Mouse (Mus musculus) kidney, embryonic 14.5 days (tissue): Measurements from ENCODE around the gene Atp6v1g2. TPM values are rescaled to one million over a fixed set of nuclear protein-coding genes. Genes with fewer than 3 reads are reported as not detected.
A peak's percentile ranks its signal among the peaks of the same experiment; 100 is the strongest.

Source experiments
- ATAC-seq: fragments of 200-750 bp; cut with Nextera tagmentation; 2 replicates; pipeline ENCODE4 v1.8.0; 2017; ENCODE audit warnings: moderate number of reproducible peaks, mild to moderate bottlenecking, moderate TSS enrichment, moderate library complexity; ENCODE audit not compliant: low FRiP score, low TSS enrichment
- H3K27ac ChIP-seq: fragments of 300-500 bp; sonication (generic); 2 replicates; pipeline ENCODE4 v1.5.1; 2014; ENCODE audit warnings: low read depth, mild to moderate bottlenecking, low read length, moderate library complexity, mixed read lengths
- H3K27me3 ChIP-seq: fragments of 300-500 bp; sonication (generic); 2 replicates; pipeline ENCODE4 v1.6.1; 2014; ENCODE audit warnings: mild to moderate bottlenecking, low read length; ENCODE audit not compliant: control insufficient read depth, insufficient read depth
- H3K36me3 ChIP-seq: fragments of 300-500 bp; sonication (generic); 2 replicates; pipeline ENCODE4 v1.6.1; 2014; ENCODE audit warnings: low read length, mixed read lengths; ENCODE audit not compliant: control insufficient read depth, insufficient read depth
- H3K4me1 ChIP-seq: fragments of 300-500 bp; sonication (generic); 2 replicates; pipeline ENCODE4 v1.6.1; 2014; ENCODE audit warnings: low read length, mixed read lengths; ENCODE audit not compliant: control insufficient read depth, insufficient read depth
- H3K4me2 ChIP-seq: fragments of 300-500 bp; sonication (generic); replicated peaks from 2 replicates; pipeline ENCODE4 v1.6.1; 2014; ENCODE audit warnings: low read depth, mild to moderate bottlenecking, low read length
- H3K4me3 ChIP-seq: fragments of 300-500 bp; sonication (generic); 2 replicates; pipeline ENCODE4 v1.5.1; 2014; ENCODE audit warnings: mild to moderate bottlenecking, low read length
- H3K9ac ChIP-seq: fragments of 300-500 bp; sonication (generic); 2 replicates; pipeline ENCODE4 v1.6.1; 2014; ENCODE audit warnings: low read depth, mild to moderate bottlenecking, low read length, moderate library complexity
- H3K9me3 ChIP-seq: fragments of 300-500 bp; sonication (generic); 2 replicates; pipeline ENCODE4 v1.6.1; 2016; ENCODE audit warnings: low read length; ENCODE audit not compliant: control insufficient read depth
- WGBS: fragments of 180-500 bp; shearing (Covaris S2); extraction: QIAGEN DNeasy Blood & Tissue Kit; methylation state at CpG from one replicate; pipeline ENCODE4 v1.1.7; 2014; 5-methylcytosine and 5-hydroxymethylcytosine counted together
- microRNA-seq: library from miRNA; unstranded; fragments of <30 nt; microRNA quantifications from one replicate; pipeline ENCODE4, GENCODE M21; 2016
- polyA plus RNA-seq: library from polyadenylated mRNA; unstranded; fragments of >200 nt; fragmentation: Nextera tagmentation; extraction: Ambion mirVana; gene quantifications from 2 replicates; pipeline ENCODE4 v1.2.1, GENCODE M21; 2014

Atp6v1g2 gene
- polyA plus RNA-seq, 1 experiment from 2014 or later, result 6.4 TPM

DNA sequence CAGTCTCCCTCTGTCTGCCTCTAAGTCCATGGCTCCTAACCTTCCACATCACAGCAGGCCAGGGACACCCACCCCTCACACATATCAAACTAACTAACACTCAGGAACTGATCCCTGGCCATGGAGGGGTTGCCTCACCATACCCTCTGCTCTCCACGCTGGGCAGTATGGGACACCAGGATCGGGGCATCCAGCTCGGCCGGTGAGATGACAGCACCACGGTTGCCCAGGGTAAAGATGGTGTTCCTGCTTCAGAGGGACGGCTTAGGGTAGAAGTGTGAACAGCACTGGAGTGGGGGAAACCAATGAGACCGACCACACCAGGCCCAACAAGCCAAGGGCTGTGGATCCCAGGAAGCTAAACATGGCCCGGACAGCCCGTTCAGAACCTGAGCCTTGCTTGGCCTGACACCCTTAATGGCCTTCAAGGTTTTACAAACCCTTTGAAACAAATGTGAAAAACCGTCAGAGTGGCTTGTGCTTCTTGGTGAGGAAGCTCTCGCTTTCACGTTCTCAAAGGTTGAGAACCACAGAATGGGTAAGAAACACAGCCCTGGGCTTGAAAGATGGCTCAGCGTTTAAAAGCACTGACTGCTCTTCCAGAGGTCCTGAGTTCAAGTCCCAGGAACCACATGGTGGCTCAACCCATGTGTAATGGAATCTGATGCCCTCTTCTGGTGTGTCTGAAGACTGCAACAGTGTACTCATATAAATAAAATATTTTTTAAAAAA lies 45.7 kb downstream of the Atp6v1g2 start:
- Histone ChIP-seq H3K4me1 (no peaks in the 10 kb centered on the region), H3K9me3 (no peaks in the 10 kb centered on the region), H3K4me2 (no peak overlapping the region), H3K9ac (no peak overlapping the region), H3K27me3 (peaks cover 9% of the 10 kb centered on the region), H3K4me3 (no peak overlapping the region), H3K27ac (no peak overlapping the region), H3K36me3 (no peaks in the 10 kb centered on the region)
- WGBS, result 85% methylated on average over 13 of the region's 13 CpGs
- ATAC-seq, result no peak

DNA sequence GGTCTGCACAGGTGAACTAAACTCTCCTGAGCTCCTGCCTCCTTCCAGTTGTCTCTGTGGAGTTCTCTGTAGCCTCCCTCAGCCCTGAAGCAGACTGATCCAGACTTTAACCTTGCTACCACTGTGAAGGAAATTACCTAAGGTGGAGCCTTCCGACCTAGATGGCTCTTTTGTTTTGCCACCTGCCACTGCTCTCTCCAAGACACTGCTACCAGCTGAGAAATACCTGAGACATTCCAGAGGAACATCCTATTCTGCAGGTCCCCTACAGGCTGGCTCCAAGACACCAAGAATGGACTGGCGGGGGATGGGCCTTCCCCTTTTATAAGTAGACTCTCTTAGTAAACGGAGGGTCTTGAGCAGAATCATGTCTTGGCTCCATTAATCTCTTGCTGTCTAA lies 46.8 kb downstream of the Atp6v1g2 start:
- ATAC-seq, result no peak

DNA sequence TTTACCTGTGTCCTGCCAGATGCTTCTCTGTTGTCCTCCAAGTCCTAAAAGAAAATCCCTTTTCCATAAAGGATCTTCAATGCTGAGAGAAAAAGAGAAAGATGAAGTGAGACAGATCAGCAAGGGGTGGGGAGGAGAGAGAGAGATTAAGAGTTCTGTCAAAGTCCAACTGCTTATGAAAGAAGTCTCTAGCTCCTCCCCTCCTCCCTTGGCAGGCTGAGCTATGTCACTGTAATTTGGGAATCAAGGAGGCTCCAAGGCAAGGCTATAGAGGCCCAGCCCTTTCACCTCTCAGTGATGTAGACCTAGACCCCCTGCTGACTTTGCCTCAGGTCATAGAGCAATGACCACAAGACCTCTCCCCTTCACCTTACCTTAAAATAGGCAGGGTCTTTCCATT lies 52.0 kb downstream of the Atp6v1g2 start:
- Histone ChIP-seq H3K27ac (no peak overlapping the region), H3K4me3 (no peak overlapping the region), H3K9me3 (no peaks in the 10 kb centered on the region), H3K9ac (no peak overlapping the region), H3K27me3 (no peaks in the 10 kb centered on the region), H3K4me1 (no peaks in the 10 kb centered on the region), H3K4me2 (no peak overlapping the region), H3K36me3 (no peaks in the 10 kb centered on the region)
- ATAC-seq, result no peak

More for the DNA sequence above, 46.8 kb downstream of the Atp6v1g2 start:
- no peaks in the 10 kb centered on the region for H3K36me3 ChIP-seq
- H3K27ac ChIP-seq, result no peak overlapping the region
- H3K4me2 ChIP-seq, result no peak overlapping the region
- WGBS, result 65% methylated on average over 3 of the region's 3 CpGs
- no peak overlapping the region for H3K4me3 ChIP-seq
- H3K27me3 ChIP-seq, result peaks cover 9% of the 10 kb centered on the region
- no peaks in the 10 kb centered on the region for H3K4me1 ChIP-seq
- no peak overlapping the region for H3K9ac ChIP-seq
- H3K9me3 ChIP-seq, result no peaks in the 10 kb centered on the region

Small RNA genes lying within 50 kb of the gene (microRNA-seq; reads per million reads assigned to microRNA genes)
- gene Mir6973a, result not detected
- not detected for gene Mir6974
- gene Mir6975, result 2.5 reads per million, percentile 8 among the genes with 10 or more reads in this experiment
- not detected for gene Mir8094

Other genes with a start within 250 kb of the Atp6v1g2 start
- gene Vars, start 232.7 kb upstream of the Atp6v1g2 start, polyA plus RNA-seq, result 96.4 and 137 TPM in 2 replicates
- gene Vwa7, start 217.1 kb upstream of the Atp6v1g2 start, polyA plus RNA-seq, result 0.13 and 0.28 TPM in 2 replicates
- 6.6 and 10.9 TPM in 2 replicates for gene Sapcd1, start 205.6 kb upstream of the Atp6v1g2 start, polyA plus RNA-seq
- gene Msh5, start 186.9 kb upstream of the Atp6v1g2 start, polyA plus RNA-seq, result 4.9 and 5.9 TPM in 2 replicates
- gene Clic1, start 183.7 kb upstream of the Atp6v1g2 start, polyA plus RNA-seq, result 72.1 and 172 TPM in 2 replicates
- 355 and 422 TPM in 2 replicates for gene Ddah2, start 174.6 kb upstream of the Atp6v1g2 start, polyA plus RNA-seq
- gene Ly6g6c, start 168.3 kb upstream of the Atp6v1g2 start, polyA plus RNA-seq, result 0.20 and 0.30 TPM in 2 replicates
- 0.36 and 0.46 TPM in 2 replicates for gene Mpig6b, start 167.5 kb upstream of the Atp6v1g2 start, polyA plus RNA-seq
- 0.81 and 1.3 TPM in 2 replicates for gene Ly6g6e, start 156.8 kb upstream of the Atp6v1g2 start, polyA plus RNA-seq
- gene Ly6g6d, start 155.6 kb upstream of the Atp6v1g2 start, polyA plus RNA-seq, result 4.3 and 4.8 TPM in 2 replicates
- 0.31 and 0.34 TPM in 2 replicates for gene Ly6g6f, start 148.1 kb upstream of the Atp6v1g2 start, polyA plus RNA-seq
- gene Abhd16a, start 144.4 kb upstream of the Atp6v1g2 start, polyA plus RNA-seq, result 73.9 and 85.7 TPM in 2 replicates
- not detected in 2 replicates for gene Ly6g5c, start 125.4 kb upstream of the Atp6v1g2 start, polyA plus RNA-seq
- gene Ly6g5b, start 118.2 kb upstream of the Atp6v1g2 start, polyA plus RNA-seq, result 1.2 and 1.3 TPM in 2 replicates
- gene Gpank1, start 112.2 kb upstream of the Atp6v1g2 start, polyA plus RNA-seq, result 19.4 and 20.8 TPM in 2 replicates
- gene Csnk2b, start 111.6 kb upstream of the Atp6v1g2 start, polyA plus RNA-seq, result 325 and 334 TPM in 2 replicates
- gene D17H6S53E, start 107.3 kb upstream of the Atp6v1g2 start, polyA plus RNA-seq, result 9.4 and 10.0 TPM in 2 replicates
- 9.7 and 10.4 TPM in 2 replicates for gene Apom, start 101.6 kb upstream of the Atp6v1g2 start, polyA plus RNA-seq
- 82.6 and 99.0 TPM in 2 replicates for gene Bag6, start 98.5 kb upstream of the Atp6v1g2 start, polyA plus RNA-seq
- gene Prrc2a, start 68.8 kb upstream of the Atp6v1g2 start, polyA plus RNA-seq, result 248 and 262 TPM in 2 replicates
- 9.7 and 10.9 TPM in 2 replicates for gene Aif1, start 57.6 kb upstream of the Atp6v1g2 start, polyA plus RNA-seq
- gene Lst1, start 45.2 kb upstream of the Atp6v1g2 start, polyA plus RNA-seq, result 12.2 and 15.9 TPM in 2 replicates
- gene Ltb, start 39.2 kb upstream of the Atp6v1g2 start, polyA plus RNA-seq, result 0.34 and 1.4 TPM in 2 replicates
- gene Tnf, start 31.7 kb upstream of the Atp6v1g2 start, polyA plus RNA-seq, result not detected in 2 replicates
- gene Lta, start 28.3 kb upstream of the Atp6v1g2 start, polyA plus RNA-seq, result 0.14 TPM in 1 of 2 replicates, not detected in the other
- 0.89 TPM in 1 of 2 replicates, not detected in the other for gene Gm16181, start 12.8 kb upstream of the Atp6v1g2 start, polyA plus RNA-seq
- 3.3 and 6.0 TPM in 2 replicates for gene Nfkbil1, start 2.1 kb downstream of the Atp6v1g2 start, polyA plus RNA-seq
- 525 and 616 TPM in 2 replicates for gene Ddx39b, start 8.1 kb downstream of the Atp6v1g2 start, polyA plus RNA-seq
- gene H2-D1, start 29.1 kb downstream of the Atp6v1g2 start, polyA plus RNA-seq, result 38.3 and 42.8 TPM in 2 replicates
- not detected in 2 replicates for gene H2-Q1, start 86.7 kb downstream of the Atp6v1g2 start, polyA plus RNA-seq
- 0.24 and 0.37 TPM in 2 replicates for gene H2-Q2, start 108.6 kb downstream of the Atp6v1g2 start, polyA plus RNA-seq
- 3.2 and 3.6 TPM in 2 replicates for gene H2-Q4, start 146.0 kb downstream of the Atp6v1g2 start, polyA plus RNA-seq
- 2.2 and 2.8 TPM in 2 replicates for gene H2-Q6, start 191.2 kb downstream of the Atp6v1g2 start, polyA plus RNA-seq
- gene H2-Q7, start 205.5 kb downstream of the Atp6v1g2 start, polyA plus RNA-seq, result 11.6 and 15.4 TPM in 2 replicates
- 0.26 and 0.39 TPM in 2 replicates for gene H2-Q10, start 236.4 kb downstream of the Atp6v1g2 start, polyA plus RNA-seq